Mouse (Mus musculus) G1E (cell line): Measurements from ENCODE around the gene Rnpepl1.

ENCODE experiments used
- CTCF ChIP-seq: IDR thresholded peaks from 2 replicates; pipeline ENCODE4 v1.5.1; 2012; ENCODE audit warnings: low read depth, low read length, inconsistent platforms, mixed read lengths
- GATA1 ChIP-seq: IDR thresholded peaks from 2 replicates; pipeline ENCODE4 v1.6.1; 2012; ENCODE audit warnings: borderline replicate concordance, low read length, inconsistent platforms, mixed read lengths

DNA sequence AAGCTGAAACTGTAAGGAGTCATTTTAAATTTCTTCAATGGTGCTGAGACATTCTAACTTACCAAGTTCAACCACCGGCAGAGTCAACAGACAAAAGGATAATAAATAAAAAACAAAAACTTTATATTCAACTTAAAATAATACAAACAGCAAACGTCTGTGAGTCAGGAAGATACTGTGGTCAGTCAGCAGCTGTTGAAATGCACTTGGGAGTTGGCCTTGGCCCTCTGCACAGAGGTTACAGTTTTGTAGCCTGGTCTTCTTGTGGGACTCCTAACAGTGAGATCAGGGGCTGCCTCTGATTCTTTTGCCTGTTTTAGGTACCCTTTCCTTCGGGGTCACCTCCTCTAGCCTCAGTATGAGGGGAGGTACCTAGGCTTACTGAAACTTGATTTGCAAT, 16.7 kb upstream of the Rnpepl1 start:
- TF ChIP-seq CTCF (no peak), GATA1 (no peak)
